Mouse (Mus musculus): ENCODE measurements at regions not wholly inside any gene's neighbourhood (a gene's known extent, or its start where the extent isn't known, plus 50 kb on each side); places are given as distances from the start of the nearest gene placed in this dataset.

DNA sequence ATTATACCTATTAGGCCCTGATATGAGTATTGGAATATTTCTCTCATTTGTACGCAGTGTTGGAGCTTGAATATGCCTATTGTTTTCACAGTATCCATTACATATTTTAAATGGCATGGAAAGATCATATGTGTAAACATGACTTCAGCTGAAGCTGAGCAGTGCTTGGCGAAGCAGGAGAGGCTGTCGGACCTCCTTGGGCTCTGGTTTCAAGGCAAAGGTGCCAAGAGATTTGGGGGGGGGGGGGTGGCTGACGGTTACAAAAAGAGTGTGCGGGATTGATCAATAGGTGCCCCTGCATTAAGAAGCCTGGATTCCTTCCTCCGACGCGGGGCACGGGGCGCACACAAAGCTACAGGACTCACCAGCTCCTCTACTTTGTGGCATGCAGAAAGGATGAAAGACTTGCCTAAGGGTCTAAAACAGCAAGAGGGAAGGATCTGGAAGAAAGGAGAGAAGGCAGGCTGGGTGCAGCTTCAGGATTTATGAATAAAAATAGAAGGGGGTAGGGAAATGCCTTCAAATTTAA, 2381.9 kb upstream of the Gm7489 start:
- no peaks in the 10 kb centered on the region for H3K36me3 ChIP-seq (replicated peaks; ENCODE audit: low read length)
- H3K4me1 ChIP-seq: no peaks in the 10 kb centered on the region
- H3K9me3 ChIP-seq: no peaks in the 10 kb centered on the region
- TF ChIP-seq FLI1 (IDR thresholded peaks at IDR 0.05; ENCODE audit: low read length): no peak
- TF ChIP-seq GATA1 (IDR thresholded peaks at IDR 0.05; ENCODE audit: borderline replicate concordance, low read length): no peak
- no peaks in the 10 kb centered on the region for H3K27me3 ChIP-seq (replicated peaks)
- no peak overlapping the region for H3K4me3 ChIP-seq (replicated peaks)

DNA sequence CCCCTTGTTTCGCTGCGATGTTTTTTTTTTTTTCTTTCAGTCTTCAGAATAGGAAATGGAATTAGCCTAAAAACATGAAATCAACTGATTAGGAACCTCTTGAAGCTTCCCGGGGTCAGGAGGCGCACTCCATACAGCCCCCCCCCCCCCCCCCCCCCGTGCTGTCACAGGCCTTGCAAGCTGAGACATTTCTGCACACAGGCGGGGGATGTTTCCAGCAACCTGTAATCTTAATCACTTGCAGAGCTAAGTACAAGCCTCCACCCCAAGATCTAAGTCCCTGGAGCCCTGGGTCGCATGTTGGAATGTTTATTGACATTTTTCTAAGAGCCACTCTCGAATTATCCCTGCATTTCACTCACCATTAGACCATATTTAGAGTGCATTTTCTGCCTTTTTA, 2381.4 kb upstream of the Gm7489 start:
- Histone ChIP-seq H3K36me3 (replicated peaks; ENCODE audit: low read length) (no peaks in the 10 kb centered on the region), H3K27me3 (replicated peaks) (no peaks in the 10 kb centered on the region), H3K9me3 (no peaks in the 10 kb centered on the region), H3K4me1 (no peaks in the 10 kb centered on the region), H3K4me3 (replicated peaks) (no peak overlapping the region)
- no peak for TF ChIP-seq FLI1 (IDR thresholded peaks at IDR 0.05; ENCODE audit: low read length)
- no peak for TF ChIP-seq GATA1 (IDR thresholded peaks at IDR 0.05; ENCODE audit: borderline replicate concordance, low read length)

DNA sequence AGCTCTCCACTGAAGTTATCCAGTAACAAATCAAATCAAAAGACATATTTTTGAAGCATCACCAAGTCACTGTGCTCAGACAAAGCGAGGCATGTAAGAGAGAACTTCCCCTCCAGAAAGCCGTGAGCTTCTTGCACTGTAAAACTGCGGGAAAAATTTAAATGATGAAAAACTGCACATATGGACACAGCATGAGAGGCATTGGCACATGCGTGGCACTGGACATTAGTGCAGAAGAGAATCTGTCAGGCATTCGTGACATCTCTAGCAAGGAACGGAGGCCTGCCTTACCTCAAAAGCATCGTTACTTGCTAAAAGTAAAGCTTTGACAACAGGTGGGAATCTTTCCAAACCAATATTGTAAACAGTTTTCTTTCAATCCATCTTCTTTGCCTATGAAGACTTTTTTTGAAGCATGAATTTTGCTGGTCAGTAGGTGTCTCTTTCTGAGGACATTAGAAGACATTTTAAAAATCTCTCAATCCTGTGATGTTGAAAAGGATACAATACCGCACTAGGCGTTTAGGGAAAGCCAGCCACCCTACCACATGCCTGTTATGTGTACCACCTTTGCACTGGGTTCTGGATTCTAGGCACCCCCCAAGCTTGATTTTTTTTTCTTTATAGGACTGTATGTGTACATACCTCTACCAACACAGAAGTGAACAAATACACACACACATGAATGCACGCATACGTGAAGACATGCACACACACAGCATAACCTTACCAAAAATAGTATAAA, 2380.5 kb upstream of the Gm7489 start:
- TF ChIP-seq FLI1 (IDR thresholded peaks at IDR 0.05; ENCODE audit: low read length) (no peak), GATA1 (IDR thresholded peaks at IDR 0.05; ENCODE audit: borderline replicate concordance, low read length) (no peak)
- H3K36me3 ChIP-seq (replicated peaks; ENCODE audit: low read length): no peaks in the 10 kb centered on the region
- H3K9me3 ChIP-seq: no peaks in the 10 kb centered on the region
- no peaks in the 10 kb centered on the region for H3K4me1 ChIP-seq
- no peak overlapping the region for H3K4me3 ChIP-seq (replicated peaks)
- no peaks in the 10 kb centered on the region for H3K27me3 ChIP-seq (replicated peaks)

DNA sequence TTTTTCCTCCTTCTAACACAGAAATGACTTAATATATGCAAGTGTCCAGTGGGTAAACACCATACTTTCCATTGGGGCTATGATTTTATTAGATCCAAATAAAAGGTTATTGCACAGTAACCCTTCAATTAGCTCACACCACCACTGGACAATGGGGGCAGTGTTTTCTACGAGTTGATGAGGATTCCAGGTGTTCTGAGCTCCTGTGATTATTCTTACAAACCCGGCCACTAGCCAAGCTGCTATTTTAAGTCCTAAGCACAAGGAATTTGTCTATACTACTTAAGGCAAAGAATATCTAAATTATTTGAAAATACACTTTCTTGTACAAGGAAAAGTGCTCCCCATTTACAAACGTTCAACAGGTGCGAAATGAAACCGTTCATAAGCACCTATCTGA, 2379.9 kb upstream of the Gm7489 start:
- Histone ChIP-seq H3K9me3 (no peaks in the 10 kb centered on the region), H3K36me3 (replicated peaks; ENCODE audit: low read length) (no peaks in the 10 kb centered on the region), H3K4me1 (no peaks in the 10 kb centered on the region), H3K4me3 (replicated peaks) (no peak overlapping the region), H3K27me3 (replicated peaks) (no peaks in the 10 kb centered on the region)
- TF ChIP-seq GATA1 (IDR thresholded peaks at IDR 0.05; ENCODE audit: borderline replicate concordance, low read length) (no peak), FLI1 (IDR thresholded peaks at IDR 0.05; ENCODE audit: low read length) (no peak)

DNA sequence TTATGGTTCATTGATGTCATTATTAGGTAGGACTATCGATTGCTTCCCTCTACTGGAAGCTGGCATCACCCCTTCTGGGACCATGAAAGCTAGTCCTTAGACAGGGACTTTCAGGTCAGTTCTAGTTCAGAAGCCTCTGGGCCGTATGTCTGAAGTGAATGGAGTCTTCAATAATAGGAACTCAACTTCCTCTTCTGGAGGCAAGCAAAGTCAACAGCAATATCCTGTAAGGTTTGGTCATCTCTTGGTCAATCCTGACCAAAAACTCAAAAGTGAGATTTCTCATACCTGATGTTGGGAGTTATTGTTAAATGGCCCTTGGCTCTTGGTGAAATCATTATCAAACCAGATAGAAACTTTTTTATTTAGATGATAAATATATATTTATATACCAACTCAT, 2377.6 kb upstream of the Gm7489 start:
- Histone ChIP-seq H3K36me3 (replicated peaks; ENCODE audit: low read length) (no peaks in the 10 kb centered on the region), H3K4me1 (no peaks in the 10 kb centered on the region), H3K9me3 (no peaks in the 10 kb centered on the region), H3K27me3 (replicated peaks) (no peaks in the 10 kb centered on the region), H3K4me3 (replicated peaks) (no peak overlapping the region)
- no peak for TF ChIP-seq FLI1 (IDR thresholded peaks at IDR 0.05; ENCODE audit: low read length)

DNA sequence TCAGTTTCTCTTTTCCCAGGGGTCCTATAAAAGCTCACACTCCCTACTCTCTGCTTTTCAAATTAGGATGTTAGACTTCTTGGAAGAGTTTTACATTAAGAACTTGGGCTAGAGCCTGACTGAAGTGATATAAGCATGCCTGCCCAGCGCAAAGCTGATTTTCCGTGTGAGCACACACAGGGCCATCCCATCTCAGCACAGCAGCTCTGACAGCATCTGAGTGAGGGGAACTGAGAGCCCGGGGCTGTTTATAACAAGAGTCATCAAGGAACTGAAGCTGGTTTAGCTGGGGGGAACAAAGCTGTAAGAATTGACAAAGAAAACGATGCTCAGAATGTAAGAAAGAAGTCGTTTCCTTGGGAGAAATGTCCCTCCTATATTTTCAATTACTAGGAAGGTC, 2373.4 kb upstream of the Gm7489 start:
- no peaks in the 10 kb centered on the region for H3K4me1 ChIP-seq
- H3K36me3 ChIP-seq (replicated peaks; ENCODE audit: low read length): no peaks in the 10 kb centered on the region
- no peak for TF ChIP-seq FLI1 (IDR thresholded peaks at IDR 0.05; ENCODE audit: low read length)
- TF ChIP-seq GATA1 (IDR thresholded peaks at IDR 0.05; ENCODE audit: borderline replicate concordance, low read length): no peak
- no peaks in the 10 kb centered on the region for H3K9me3 ChIP-seq
- H3K4me3 ChIP-seq (replicated peaks): no peak overlapping the region
- H3K27me3 ChIP-seq (replicated peaks): no peaks in the 10 kb centered on the region

DNA sequence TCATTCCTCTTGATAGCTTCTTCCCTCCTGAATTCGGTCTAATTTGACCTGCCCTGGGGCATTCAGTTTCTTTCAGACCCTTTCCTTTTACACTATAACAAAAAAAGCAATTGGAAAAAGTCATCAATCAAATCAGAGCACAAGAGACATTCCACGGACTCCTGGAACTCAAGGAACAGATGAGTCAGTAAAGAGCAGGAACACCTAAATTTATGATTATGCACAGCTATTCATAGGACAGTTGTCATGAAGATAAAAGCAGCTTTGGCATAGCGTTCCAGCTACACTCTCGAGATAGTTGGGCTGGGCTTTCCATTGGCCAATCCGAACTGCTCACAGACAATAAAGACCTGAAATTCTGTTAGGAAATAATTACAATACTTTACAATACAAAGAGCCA, 2348.4 kb upstream of the Gm7489 start:
- H3K4me3 ChIP-seq (replicated peaks): no peak overlapping the region
- no peaks in the 10 kb centered on the region for H3K4me1 ChIP-seq
- no peaks in the 10 kb centered on the region for H3K36me3 ChIP-seq (replicated peaks; ENCODE audit: low read length)
- H3K9me3 ChIP-seq: no peaks in the 10 kb centered on the region
- no peak for TF ChIP-seq FLI1 (IDR thresholded peaks at IDR 0.05; ENCODE audit: low read length)
- no peak for TF ChIP-seq GATA1 (IDR thresholded peaks at IDR 0.05; ENCODE audit: borderline replicate concordance, low read length)
- H3K27me3 ChIP-seq (replicated peaks): no peaks in the 10 kb centered on the region

DNA sequence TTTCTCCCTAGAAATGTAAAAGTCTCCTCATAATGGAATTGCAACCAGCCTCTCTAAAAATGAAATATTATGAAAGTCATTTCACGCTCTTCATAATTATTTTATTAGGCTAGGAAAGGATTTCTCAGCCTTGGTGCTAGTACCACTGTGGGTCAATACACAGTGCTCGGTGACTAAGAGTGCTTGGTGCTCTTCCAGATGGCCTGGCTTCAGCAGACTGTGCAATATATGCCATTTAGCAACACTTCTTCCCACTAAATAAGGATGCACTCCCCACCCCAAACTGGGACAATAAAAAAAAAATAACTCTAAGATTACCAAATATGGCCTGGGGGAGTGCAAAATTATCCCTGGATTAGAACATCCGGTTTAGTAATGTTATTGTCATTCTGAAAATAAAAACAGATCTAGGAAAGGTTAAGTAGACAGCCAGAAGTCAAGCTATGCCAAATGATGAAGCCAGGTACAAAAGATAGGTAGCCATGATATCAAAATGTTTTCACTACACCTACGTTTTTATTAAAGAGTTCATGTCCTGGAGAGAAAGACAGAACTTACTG, 2333.4 kb upstream of the Gm7489 start:
- no peaks in the 10 kb centered on the region for H3K36me3 ChIP-seq (replicated peaks; ENCODE audit: low read length)
- no peaks in the 10 kb centered on the region for H3K4me1 ChIP-seq
- H3K4me3 ChIP-seq (replicated peaks): no peak overlapping the region
- no peak for TF ChIP-seq FLI1 (IDR thresholded peaks at IDR 0.05; ENCODE audit: low read length)
- TF ChIP-seq GATA1 (IDR thresholded peaks at IDR 0.05; ENCODE audit: borderline replicate concordance, low read length): no peak
- H3K27me3 ChIP-seq (replicated peaks): no peaks in the 10 kb centered on the region
- no peaks in the 10 kb centered on the region for H3K9me3 ChIP-seq

DNA sequence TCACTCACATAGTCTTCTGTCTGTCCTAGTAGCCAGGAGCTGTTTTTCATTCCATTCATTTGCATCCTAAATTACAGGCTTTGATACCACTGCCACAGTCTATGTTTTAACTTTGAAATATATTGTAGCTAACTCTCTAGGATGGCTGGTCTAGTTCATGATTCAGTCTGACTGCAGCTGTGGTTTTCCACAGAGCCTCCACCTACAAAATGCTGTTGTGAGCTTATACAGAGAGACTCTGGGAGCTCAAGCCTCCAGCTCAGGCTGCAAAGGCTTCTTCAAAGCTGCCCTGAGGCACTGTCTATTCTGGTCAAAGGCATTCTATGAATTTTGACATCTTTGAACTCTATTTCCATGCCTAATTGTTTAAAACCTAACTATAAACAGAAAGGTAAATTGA, 2326.5 kb upstream of the Gm7489 start:
- no peaks in the 10 kb centered on the region for H3K36me3 ChIP-seq (replicated peaks; ENCODE audit: low read length)
- no peaks in the 10 kb centered on the region for H3K4me1 ChIP-seq
- no peaks in the 10 kb centered on the region for H3K27me3 ChIP-seq (replicated peaks)
- no peaks in the 10 kb centered on the region for H3K9me3 ChIP-seq
- H3K4me3 ChIP-seq (replicated peaks): no peak overlapping the region
- TF ChIP-seq FLI1 (IDR thresholded peaks at IDR 0.05; ENCODE audit: low read length) (no peak), GATA1 (IDR thresholded peaks at IDR 0.05; ENCODE audit: borderline replicate concordance, low read length) (no peak)

DNA sequence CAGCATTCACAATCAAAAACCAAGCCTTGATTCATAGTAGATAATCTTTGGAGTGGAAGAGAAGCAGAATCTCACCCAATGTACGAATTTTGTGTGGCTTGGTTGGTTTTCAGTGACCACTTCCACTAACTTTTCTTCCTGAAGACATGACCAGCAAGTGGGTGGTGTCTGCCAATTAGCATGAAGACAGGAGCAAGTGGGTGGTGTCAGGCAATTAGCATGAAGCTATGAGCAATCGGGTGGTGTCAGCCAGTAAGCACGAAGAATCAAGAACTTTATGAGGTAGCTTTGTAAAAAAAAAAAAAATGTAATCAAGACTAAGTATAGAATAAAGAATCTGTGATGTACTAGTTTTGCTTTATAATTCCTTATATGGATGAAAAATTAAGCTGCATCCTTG, 2319.2 kb upstream of the Gm7489 start:
- Histone ChIP-seq H3K36me3 (replicated peaks; ENCODE audit: low read length) (no peaks in the 10 kb centered on the region), H3K4me3 (replicated peaks) (no peak overlapping the region), H3K27me3 (replicated peaks) (no peaks in the 10 kb centered on the region), H3K9me3 (no peaks in the 10 kb centered on the region), H3K4me1 (peaks cover 6% of the 10 kb centered on the region)
- TF ChIP-seq FLI1 (IDR thresholded peaks at IDR 0.05; ENCODE audit: low read length) (no peak), GATA1 (IDR thresholded peaks at IDR 0.05; ENCODE audit: borderline replicate concordance, low read length) (no peak)

Data from megakaryocyte, embryonic 14.5 days (primary cell).